ENCODE assay signal across 11 mouse cellular contexts in the genomic region with DNA sequence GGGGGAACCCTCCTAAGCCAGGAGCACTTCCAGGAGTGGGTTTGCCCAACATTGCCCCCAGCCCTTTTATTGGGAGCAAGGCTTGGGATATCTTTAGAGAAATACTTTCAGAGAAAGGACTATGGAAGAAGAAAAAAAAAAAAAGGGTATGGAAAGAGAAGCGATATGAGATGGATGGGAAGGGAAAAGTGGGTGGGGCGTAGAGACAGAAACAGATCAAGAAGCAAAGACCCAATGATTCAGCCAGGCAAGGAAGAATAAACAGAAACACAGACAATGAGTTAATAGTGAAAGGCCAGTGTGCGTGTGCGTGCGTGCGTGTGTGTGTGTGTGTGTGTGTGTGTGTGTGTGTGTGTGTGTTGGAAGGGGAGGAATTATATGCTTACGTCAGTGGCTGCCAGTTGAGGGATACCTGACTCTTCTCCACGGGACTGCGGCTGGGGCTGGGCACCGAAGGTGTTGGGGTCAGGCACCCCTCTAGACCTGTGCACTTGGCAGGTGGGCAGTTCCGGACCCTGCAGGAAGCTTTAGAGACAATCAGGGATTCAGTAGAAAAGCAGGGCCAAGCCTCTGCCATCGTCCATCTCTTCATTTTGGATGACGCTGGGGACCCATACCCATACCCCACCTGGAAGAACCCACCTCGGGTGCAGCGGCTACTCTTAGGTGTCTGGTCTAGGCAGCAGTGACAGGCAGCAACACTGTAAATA. TPM values are rescaled to one million over a fixed set of nuclear protein-coding genes. Genes with fewer than 3 reads are reported as not detected.
DNase-seq lines count a peak whose midpoint lies in the region; ATAC-seq and TF ChIP-seq lines count a peak whose summit lies in the region.
"Had no signal": no experiment of that assay in that cellular context is flagged by ENCODE, and none has a peak within 500 bp of the region (broad histone marks: within the 10 kb centered on the region; RNA-seq: fewer than 3 reads in every experiment).

No protein-coding gene starts in this region.

- H3K4me3 ChIP-seq in hindbrain, embryonic 10.5 days, result peak overlapping the region; percentile 55; the same call in 1 of the 2 replicates
- H3K4me3 ChIP-seq in hindbrain, postnatal 0 days (ENCODE audit: low read length), result no peak overlapping the region
- H3K4me3 ChIP-seq in E14TG2a.4 (replicated peaks; ENCODE audit: low read length), result peak overlapping the region; percentile 85
- H3K4me3 ChIP-seq in intestine, embryonic 15.5 days (replicated peaks), result 0 out of 2 replicates have a peak overlapping the region, but pooled peaks have one; percentile 64

- H3K9me3 ChIP-seq in hindbrain, embryonic 10.5 days, result no peaks in the 10 kb centered on the region
- H3K9me3 ChIP-seq in hindbrain, postnatal 0 days (ENCODE audit: low read length), result no peaks in the 10 kb centered on the region
- H3K9me3 ChIP-seq in E14TG2a.4 (ENCODE audit: low read length), result no peaks in the 10 kb centered on the region
- H3K9me3 ChIP-seq in intestine, embryonic 15.5 days, result no peaks in the 10 kb centered on the region
- H3K9me3 ChIP-seq: G1E had no signal

- no peak for DNase-seq in hindbrain, embryonic 10.5 days (ENCODE audit: low spot score)
- DNase-seq in hindbrain, postnatal 0 days (ENCODE audit: low spot score), result no peak
- DNase-seq in MN1 (ENCODE audit: low spot score), result peak; percentile 56
- no peak for DNase-seq in adrenal gland, adult (ENCODE audit: inconsistent age in 2 of 2, low spot score in 1 of 2)

- H3K27me3 ChIP-seq in hindbrain, embryonic 10.5 days (ENCODE audit: insufficient read depth, poor library complexity, severe bottlenecking), result peaks cover 96% of the 10 kb centered on the region
- peaks cover 51% of the 10 kb centered on the region for H3K27me3 ChIP-seq in hindbrain, postnatal 0 days (ENCODE audit: insufficient read depth, low read length)
- peaks cover 10% of the 10 kb centered on the region for H3K27me3 ChIP-seq in E14TG2a.4 (ENCODE audit: insufficient read depth, low read length)
- H3K27me3 ChIP-seq in intestine, embryonic 15.5 days (replicated peaks), result peaks cover 46% of the 10 kb centered on the region

- WGBS in hindbrain, embryonic 10.5 days, result 58% methylated on average over 15 of the region's 15 CpGs
- 59% methylated on average over 15 of the region's 15 CpGs for WGBS in hindbrain, postnatal 0 days
- 45% methylated on average over 15 of the region's 15 CpGs for WGBS in intestine, embryonic 15.5 days

- TF ChIP-seq CTCF in hindbrain, postnatal 0 days (IDR thresholded peaks at IDR 0.05; ENCODE audit: low read depth), result no peak
- no peak for TF ChIP-seq CTCF in E14TG2a.4 (conservative IDR thresholded peaks at IDR 0.05; ENCODE audit: low read length)

- no peak overlapping the region for H3K27ac ChIP-seq in hindbrain, embryonic 10.5 days
- H3K27ac ChIP-seq in hindbrain, postnatal 0 days, result no peak overlapping the region
- H3K27ac ChIP-seq in intestine, embryonic 15.5 days, result peak overlapping the region; percentile 56

- H3K4me1 ChIP-seq in hindbrain, embryonic 10.5 days (replicated peaks), result peaks cover 66% of the 10 kb centered on the region
- H3K4me1 ChIP-seq in hindbrain, postnatal 0 days (ENCODE audit: insufficient read depth, low read length), result peaks cover 26% of the 10 kb centered on the region
- peaks cover 66% of the 10 kb centered on the region for H3K4me1 ChIP-seq in E14TG2a.4 (replicated peaks; ENCODE audit: low read depth, low read length)
- peaks cover 51% of the 10 kb centered on the region for H3K4me1 ChIP-seq in intestine, embryonic 15.5 days (replicated peaks)

- ATAC-seq in hindbrain, postnatal 0 days, result no peak
- no peak for ATAC-seq in intestine, embryonic 15.5 days
- no peak for ATAC-seq in frontal cortex, adult (ENCODE audit: low TSS enrichment)
- no peak for ATAC-seq in granulocyte monocyte progenitor cell, adult 5-6 weeks (replicated peaks; ENCODE audit: poor library complexity, severe bottlenecking)

- H3K36me3 ChIP-seq in hindbrain, embryonic 10.5 days, result no peaks in the 10 kb centered on the region
- no peaks in the 10 kb centered on the region for H3K36me3 ChIP-seq in hindbrain, postnatal 0 days (ENCODE audit: insufficient read depth, low read length)
- H3K36me3 ChIP-seq in E14TG2a.4 (ENCODE audit: insufficient read depth, low read length), result no peaks in the 10 kb centered on the region
- no peaks in the 10 kb centered on the region for H3K36me3 ChIP-seq in intestine, embryonic 15.5 days
- H3K36me3 ChIP-seq: G1E had no signal

- no peak overlapping the region for H3K4me2 ChIP-seq in hindbrain, postnatal 0 days (ENCODE audit: low read depth, low read length)
- H3K4me2 ChIP-seq in intestine, embryonic 15.5 days (replicated peaks), result peak overlapping the region; percentile 92

- H3K9ac ChIP-seq in hindbrain, postnatal 0 days (replicated peaks; ENCODE audit: low read length), result no peak overlapping the region
- H3K9ac ChIP-seq in intestine, embryonic 15.5 days, result peak overlapping the region; percentile 2; the same call in 1 of the 2 replicates

RNA-seq across cellular contexts. Expression of a gene that starts 2.3 kb away (rescaled TPM):
- 5.8 and 7.5 TPM in 2 replicates for polyA plus RNA-seq in hindbrain, embryonic 10.5 days (2016; fragmentation: Nextera tagmentation; extraction: Ambion mirVana)
- total RNA-seq in hindbrain, postnatal 0 days (2014; rRNA removed), result 34.8 and 41.2 TPM in 2 replicates
- 10.5 and 10.6 TPM in 2 replicates for polyA plus RNA-seq in hindbrain, postnatal 0 days (2015; fragmentation: Nextera tagmentation; extraction: Ambion mirVana)
- 75.9 and 92.8 TPM in 2 replicates for polyA plus RNA-seq in intestine, embryonic 15.5 days (2015; fragmentation: Nextera tagmentation; extraction: Ambion mirVana)
- not detected in 2 replicates for total RNA-seq in granulocyte monocyte progenitor cell, adult 5-6 weeks (2014; fragmentation: Nextera tagmentation)
- not detected in 2 replicates for total RNA-seq in granulocyte monocyte progenitor cell, adult 5-6 weeks (2017)
- total RNA-seq: neutrophil, adult 5-6 weeks had no signal

RNA-seq across cellular contexts. Expression of a gene that starts 20.7 kb away (rescaled TPM):
- polyA plus RNA-seq in hindbrain, embryonic 10.5 days (2016; fragmentation: Nextera tagmentation; extraction: Ambion mirVana), result 76.3 and 87.4 TPM in 2 replicates
- total RNA-seq in hindbrain, postnatal 0 days (2014; rRNA removed), result 27.0 and 31.2 TPM in 2 replicates
- 20.0 and 20.2 TPM in 2 replicates for polyA plus RNA-seq in hindbrain, postnatal 0 days (2015; fragmentation: Nextera tagmentation; extraction: Ambion mirVana)
- polyA plus RNA-seq in intestine, embryonic 15.5 days (2015; fragmentation: Nextera tagmentation; extraction: Ambion mirVana), result 35.0 and 35.5 TPM in 2 replicates
- 23.6 and 31.1 TPM in 2 replicates for total RNA-seq in granulocyte monocyte progenitor cell, adult 5-6 weeks (2014; fragmentation: Nextera tagmentation)
- total RNA-seq in granulocyte monocyte progenitor cell, adult 5-6 weeks (2017), result 13.9 and 18.8 TPM in 2 replicates

RNA-seq across cellular contexts. Expression of a gene that starts 22.1 kb away (rescaled TPM):
- polyA plus RNA-seq in hindbrain, embryonic 10.5 days (2016; fragmentation: Nextera tagmentation; extraction: Ambion mirVana), result 0.50 TPM in 1 of 2 replicates, not detected in the other
- not detected in 2 replicates for total RNA-seq in hindbrain, postnatal 0 days (2014; rRNA removed)
- polyA plus RNA-seq in hindbrain, postnatal 0 days (2015; fragmentation: Nextera tagmentation; extraction: Ambion mirVana), result not detected in 2 replicates
- 1.8 TPM in 1 of 2 replicates, not detected in the other for polyA plus RNA-seq in intestine, embryonic 15.5 days (2015; fragmentation: Nextera tagmentation; extraction: Ambion mirVana)
- total RNA-seq in granulocyte monocyte progenitor cell, adult 5-6 weeks (2014; fragmentation: Nextera tagmentation), result not detected in 2 replicates
- 1.5 TPM in 1 of 2 replicates, not detected in the other for total RNA-seq in granulocyte monocyte progenitor cell, adult 5-6 weeks (2017)
- total RNA-seq: G1E; left cerebral cortex, postnatal 25 days; neutrophil, adult 5-6 weeks had no signal
